Mouse (Mus musculus) stomach, postnatal 0 days (tissue): ENCODE data around the gene Qsox1. TPM values are rescaled to one million over a fixed set of nuclear protein-coding genes. Genes with fewer than 3 reads are reported as not detected.

Source experiments
- ATAC-seq: fragments of 200-750 bp; cut with Nextera tagmentation; 2 replicates; pipeline ENCODE4 v1.8.0; 2017; ENCODE audit not compliant: low FRiP score, low TSS enrichment
- DNase-seq: peaks from one replicate; pipeline ENCODE4 v3.0.0-alpha.2; 2016; ENCODE audit warnings: low spot score
- H3K27ac ChIP-seq: fragments of 300-500 bp; sonication (generic); replicated peaks from 2 replicates; pipeline ENCODE4 v1.5.1; 2014; ENCODE audit warnings: mild to moderate bottlenecking, control low read depth
- H3K27me3 ChIP-seq: fragments of 300-500 bp; sonication (generic); 2 replicates; pipeline ENCODE4 v1.6.1; 2014; ENCODE audit warnings: low read length; ENCODE audit not compliant: control insufficient read depth, insufficient read depth
- H3K36me3 ChIP-seq: fragments of 300-500 bp; sonication (generic); 2 replicates; pipeline ENCODE4 v1.6.1; 2014; ENCODE audit warnings: low read length, mixed read lengths; ENCODE audit not compliant: control insufficient read depth, insufficient read depth
- H3K4me1 ChIP-seq: fragments of 300-500 bp; sonication (generic); replicated peaks from 2 replicates; pipeline ENCODE4 v1.6.1; 2014; ENCODE audit warnings: antibody characterized with exemption; ENCODE audit not compliant: control insufficient read depth, insufficient read depth
- H3K4me2 ChIP-seq: fragments of 300-500 bp; sonication (generic); replicated peaks from 2 replicates; pipeline ENCODE4 v1.6.1; 2014; ENCODE audit warnings: low read depth, mild to moderate bottlenecking, control low read depth, moderate library complexity
- H3K4me3 ChIP-seq: fragments of 300-500 bp; sonication (generic); 2 replicates; pipeline ENCODE4 v1.5.1; 2014; ENCODE audit warnings: low read depth, low read length, control low read depth
- H3K9ac ChIP-seq: fragments of 300-500 bp; sonication (generic); 2 replicates; pipeline ENCODE4 v1.6.1; 2014; ENCODE audit warnings: mild to moderate bottlenecking, low read length, control low read depth, mixed read lengths
- H3K9me3 ChIP-seq: fragments of 300-500 bp; sonication (generic); 2 replicates; pipeline ENCODE4 v1.6.1; 2016; ENCODE audit warnings: low read length; ENCODE audit not compliant: control insufficient read depth
- CTCF ChIP-seq: IDR thresholded peaks from 2 replicates; pipeline ENCODE4 v1.5.1; 2016; ENCODE audit warnings: antibody characterized with exemption, low read depth, mild to moderate bottlenecking, moderate library complexity
- EP300 ChIP-seq: optimal IDR thresholded peaks from 2 replicates; pipeline ENCODE3; 2016; ENCODE audit warnings: antibody characterized with exemption
- WGBS: fragments of 180-500 bp; shearing (Covaris S2); extraction: QIAGEN DNeasy Blood & Tissue Kit; methylation state at CpG from one replicate; pipeline ENCODE4 v1.1.7; 2014; 5-methylcytosine and 5-hydroxymethylcytosine counted together
- polyA plus RNA-seq: library from polyadenylated mRNA; unstranded; fragments of >200 nt; fragmentation: Nextera tagmentation; extraction: Ambion mirVana; gene quantifications from 2 replicates; pipeline ENCODE4 v1.2.1, GENCODE M21; 2015

Qsox1 gene
- 95.7 and 98.0 TPM in 2 replicates for polyA plus RNA-seq

- H3K9me3 ChIP-seq, result no peaks in the 10 kb centered on the region
- H3K4me1 ChIP-seq, result peaks cover 16% of the 10 kb centered on the region
- DNase-seq (peak; percentile 94), ATAC-seq (peak; percentile 89)
- H3K27ac ChIP-seq, result peak within 1 kb of the TSS; percentile 87
- H3K9ac ChIP-seq, result peak within 1 kb of the TSS; percentile 85
- H3K27me3 ChIP-seq, result no peaks in the 10 kb centered on the region
- TF ChIP-seq CTCF (peak; percentile 3; the same call in 1 of the 2 replicates), EP300 (no peak)
- WGBS, result under 1% methylated on average over 63 of the region's 67 CpGs
- peak within 1 kb of the TSS; percentile 88 for H3K4me3 ChIP-seq
- H3K36me3 ChIP-seq, result no peaks in the 10 kb centered on the region
- H3K4me2 ChIP-seq, result peak within 1 kb of the TSS; percentile 73
Measured at GRCm38 (mm10) chr1:155812581-155813499, at the start of gene Qsox1. Qsox1 (minus strand) TSS chr1:155812889.

- Histone ChIP-seq H3K4me1 (no peaks in the 10 kb centered on the region), H3K27me3 (no peaks in the 10 kb centered on the region), H3K9me3 (no peaks in the 10 kb centered on the region), H3K4me2 (no peak overlapping the region), H3K4me3 (no peak overlapping the region), H3K27ac (no peak overlapping the region), H3K36me3 (peaks cover 24% of the 10 kb centered on the region; the same call in 1 of the 2 replicates), H3K9ac (no peak overlapping the region)
- ATAC-seq (no peak), DNase-seq (no peak)
- 0 out of 2 replicates have a peak, but pooled peaks have one; percentile 11 for TF ChIP-seq CTCF
- no peak for TF ChIP-seq EP300
- WGBS, result 67% methylated on average over 7 of the region's 7 CpGs
Measured at GRCm38 (mm10) chr1:155854926-155855702, 42.4 kb upstream of the Qsox1 start.

- TF ChIP-seq CTCF, result no peak
- TF ChIP-seq EP300, result no peak
- H3K4me3 ChIP-seq, result no peak overlapping the region
- H3K27me3 ChIP-seq, result no peaks in the 10 kb centered on the region
- H3K9ac ChIP-seq, result no peak overlapping the region
- H3K27ac ChIP-seq, result no peak overlapping the region
- H3K4me1 ChIP-seq, result no peaks in the 10 kb centered on the region
- H3K9me3 ChIP-seq, result no peaks in the 10 kb centered on the region
- WGBS, result 96% methylated on average over 5 of the region's 5 CpGs
- H3K36me3 ChIP-seq, result peaks cover 15% of the 10 kb centered on the region; the same call in 1 of the 2 replicates
- no peak for DNase-seq
- no peak overlapping the region for H3K4me2 ChIP-seq
- no peak for ATAC-seq
Measured at GRCm38 (mm10) chr1:155853009-155853408, 40.3 kb upstream of the Qsox1 start.

- DNase-seq (peak; percentile 23), ATAC-seq (peak; percentile 86)
- H3K9me3 ChIP-seq, result no peaks in the 10 kb centered on the region
- no peaks in the 10 kb centered on the region for H3K4me1 ChIP-seq
- H3K9ac ChIP-seq, result no peak overlapping the region
- no peak overlapping the region for H3K4me2 ChIP-seq
- 58% methylated on average over 5 of the region's 5 CpGs for WGBS
- H3K27me3 ChIP-seq, result no peaks in the 10 kb centered on the region
- TF ChIP-seq CTCF (no peak), EP300 (no peak)
- H3K4me3 ChIP-seq, result no peak overlapping the region
- peaks cover 11% of the 10 kb centered on the region; the same call in 1 of the 2 replicates for H3K36me3 ChIP-seq
- no peak overlapping the region for H3K27ac ChIP-seq
Measured at GRCm38 (mm10) chr1:155844235-155844634, 31.5 kb upstream of the Qsox1 start.

- Histone ChIP-seq H3K36me3 (peaks cover 11% of the 10 kb centered on the region; the same call in 1 of the 2 replicates), H3K27ac (no peak overlapping the region), H3K4me2 (no peak overlapping the region), H3K4me3 (no peak overlapping the region), H3K9me3 (no peaks in the 10 kb centered on the region), H3K27me3 (no peaks in the 10 kb centered on the region), H3K9ac (no peak overlapping the region), H3K4me1 (no peaks in the 10 kb centered on the region)
- DNase-seq (no peak), ATAC-seq (peak; percentile 48; the same call in 1 of the 2 replicates)
- no peak for TF ChIP-seq CTCF
- TF ChIP-seq EP300, result no peak
- 55% methylated on average over 4 of the region's 4 CpGs for WGBS
Measured at GRCm38 (mm10) chr1:155843538-155843937, 30.8 kb upstream of the Qsox1 start.
